Mouse (Mus musculus): ENCODE data around the gene Padi6. TPM values are rescaled to one million over a fixed set of nuclear protein-coding genes. Genes with fewer than 3 reads are reported as not detected.

The Padi6 gene
- polyA plus RNA-seq (2015; fragmentation: Nextera tagmentation; extraction: Ambion mirVana): 0.06 TPM in 1 of 2 replicates, not detected in the other

GRCm38 (mm10) chr4:140742543-140742942 is at the start of gene Padi6:
Gene Padi6 (minus strand): TSS chr4:140742643.
- Histone ChIP-seq H3K36me3 (ENCODE audit: control insufficient read depth, insufficient read depth, low read length) (no peaks in the 10 kb centered on the region), H3K9ac (ENCODE audit: low read depth, low read length) (no peak within 1 kb of the TSS), H3K27me3 (replicated peaks; ENCODE audit: control insufficient read depth, insufficient read depth, low read length) (peaks cover 4% of the 10 kb centered on the region; the same call in 1 of the 2 replicates), H3K4me2 (ENCODE audit: low read length) (no peak within 1 kb of the TSS), H3K27ac (ENCODE audit: low read depth, low read length) (no peak within 1 kb of the TSS), H3K4me1 (ENCODE audit: control insufficient read depth, insufficient read depth, low read depth, low read length) (no peaks in the 10 kb centered on the region), H3K9me3 (ENCODE audit: control insufficient read depth, low read length) (no peaks in the 10 kb centered on the region), H3K4me3 (ENCODE audit: low read length) (no peak within 1 kb of the TSS)
- no peak for ATAC-seq
- WGBS: 89% methylated on average over 2 of the region's 2 CpGs

DNA sequence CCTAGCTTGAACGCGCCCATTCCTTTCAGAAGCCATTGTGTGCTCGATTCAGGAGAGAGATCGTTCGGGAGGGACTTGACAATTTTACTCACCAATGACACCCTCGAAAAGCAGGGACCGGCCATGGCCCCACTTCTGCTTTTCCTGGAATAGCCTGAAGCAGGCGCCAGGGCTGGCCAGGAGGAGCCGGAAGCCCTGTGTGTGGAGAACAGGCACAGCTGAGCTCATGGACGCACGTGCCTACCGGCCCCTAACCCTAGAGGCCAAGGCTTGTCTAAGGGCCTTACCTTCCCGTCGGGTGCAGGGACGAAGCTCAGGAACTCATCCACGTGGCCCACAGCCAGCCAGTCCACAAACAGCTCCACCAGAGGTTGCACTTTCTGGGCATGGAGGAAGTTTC is 48.6 kb upstream of the Padi6 start:
- H3K4me2 ChIP-seq (ENCODE audit: low read length): no peak overlapping the region
- H3K36me3 ChIP-seq (ENCODE audit: control insufficient read depth, insufficient read depth, low read length): no peaks in the 10 kb centered on the region
- no peaks in the 10 kb centered on the region for H3K4me1 ChIP-seq (ENCODE audit: control insufficient read depth, insufficient read depth, low read depth, low read length)
- no peaks in the 10 kb centered on the region; the same call in 1 of the 2 replicates for H3K27me3 ChIP-seq (replicated peaks; ENCODE audit: control insufficient read depth, insufficient read depth, low read length)
- H3K4me3 ChIP-seq (ENCODE audit: low read length): no peak overlapping the region
- H3K9me3 ChIP-seq (ENCODE audit: control insufficient read depth, low read length): 0 out of 2 replicates have a peak, but pooled peaks cover 2% of the 10 kb centered on the region
- WGBS: 85% methylated on average over 16 of the region's 16 CpGs
- no peak overlapping the region for H3K9ac ChIP-seq (ENCODE audit: low read depth, low read length)
- no peak overlapping the region for H3K27ac ChIP-seq (ENCODE audit: low read depth, low read length)
- no peak for ATAC-seq

GRCm38 (mm10) chr4:140789983-140790382 is 47.5 kb upstream of the Padi6 start:
- no peaks in the 10 kb centered on the region for H3K4me1 ChIP-seq (ENCODE audit: control insufficient read depth, insufficient read depth, low read depth, low read length)
- H3K27ac ChIP-seq (ENCODE audit: low read depth, low read length): no peak overlapping the region
- H3K36me3 ChIP-seq (ENCODE audit: control insufficient read depth, insufficient read depth, low read length): no peaks in the 10 kb centered on the region
- 83% methylated on average over 3 of the region's 4 CpGs for WGBS
- ATAC-seq: no peak
- H3K27me3 ChIP-seq (replicated peaks; ENCODE audit: control insufficient read depth, insufficient read depth, low read length): no peaks in the 10 kb centered on the region; the same call in 1 of the 2 replicates
- 0 out of 2 replicates have a peak, but pooled peaks cover 2% of the 10 kb centered on the region for H3K9me3 ChIP-seq (ENCODE audit: control insufficient read depth, low read length)
- no peak overlapping the region for H3K4me2 ChIP-seq (ENCODE audit: low read length)
- H3K9ac ChIP-seq (ENCODE audit: low read depth, low read length): no peak overlapping the region
- H3K4me3 ChIP-seq (ENCODE audit: low read length): no peak overlapping the region

- 0 out of 2 replicates have a peak, but pooled peaks cover 2% of the 10 kb centered on the region for H3K9me3 ChIP-seq (ENCODE audit: control insufficient read depth, low read length)
- H3K4me1 ChIP-seq (ENCODE audit: control insufficient read depth, insufficient read depth, low read depth, low read length): no peaks in the 10 kb centered on the region
- H3K27me3 ChIP-seq (replicated peaks; ENCODE audit: control insufficient read depth, insufficient read depth, low read length): no peaks in the 10 kb centered on the region; the same call in 1 of the 2 replicates
- H3K36me3 ChIP-seq (ENCODE audit: control insufficient read depth, insufficient read depth, low read length): no peaks in the 10 kb centered on the region
- WGBS: 43% methylated on average over 6 of the region's 6 CpGs
- no peak overlapping the region for H3K4me3 ChIP-seq (ENCODE audit: low read length)
- H3K27ac ChIP-seq (ENCODE audit: low read depth, low read length): no peak overlapping the region
- H3K4me2 ChIP-seq (ENCODE audit: low read length): no peak overlapping the region
- no peak for ATAC-seq
- no peak overlapping the region for H3K9ac ChIP-seq (ENCODE audit: low read depth, low read length)
Observed at GRCm38 (mm10) chr4:140788983-140789382, 46.5 kb upstream of the Padi6 start.

- H3K36me3 ChIP-seq (ENCODE audit: control insufficient read depth, insufficient read depth, low read length): no peaks in the 10 kb centered on the region
- 0 out of 2 replicates have a peak, but pooled peaks cover 2% of the 10 kb centered on the region for H3K9me3 ChIP-seq (ENCODE audit: control insufficient read depth, low read length)
- no peak overlapping the region for H3K9ac ChIP-seq (ENCODE audit: low read depth, low read length)
- no peaks in the 10 kb centered on the region; the same call in 1 of the 2 replicates for H3K27me3 ChIP-seq (replicated peaks; ENCODE audit: control insufficient read depth, insufficient read depth, low read length)
- H3K4me2 ChIP-seq (ENCODE audit: low read length): no peak overlapping the region
- H3K4me3 ChIP-seq (ENCODE audit: low read length): no peak overlapping the region
- no peak overlapping the region for H3K27ac ChIP-seq (ENCODE audit: low read depth, low read length)
- no peak for ATAC-seq
- WGBS: 87% methylated on average over 6 of the region's 6 CpGs
- no peaks in the 10 kb centered on the region for H3K4me1 ChIP-seq (ENCODE audit: control insufficient read depth, insufficient read depth, low read depth, low read length)
Observed at GRCm38 (mm10) chr4:140788264-140788663, 45.8 kb upstream of the Padi6 start.

GRCm38 (mm10) chr4:140787414-140787813 is 45.0 kb upstream of the Padi6 start:
- Histone ChIP-seq H3K4me1 (ENCODE audit: control insufficient read depth, insufficient read depth, low read depth, low read length) (no peaks in the 10 kb centered on the region), H3K27ac (ENCODE audit: low read depth, low read length) (no peak overlapping the region), H3K9ac (ENCODE audit: low read depth, low read length) (no peak overlapping the region), H3K36me3 (ENCODE audit: control insufficient read depth, insufficient read depth, low read length) (no peaks in the 10 kb centered on the region), H3K4me2 (ENCODE audit: low read length) (no peak overlapping the region), H3K27me3 (replicated peaks; ENCODE audit: control insufficient read depth, insufficient read depth, low read length) (no peaks in the 10 kb centered on the region; the same call in 1 of the 2 replicates), H3K9me3 (ENCODE audit: control insufficient read depth, low read length) (0 out of 2 replicates have a peak, but pooled peaks cover 2% of the 10 kb centered on the region), H3K4me3 (ENCODE audit: low read length) (no peak overlapping the region)
- WGBS: 63% methylated on average over 4 of the region's 4 CpGs
- no peak for ATAC-seq

DNA sequence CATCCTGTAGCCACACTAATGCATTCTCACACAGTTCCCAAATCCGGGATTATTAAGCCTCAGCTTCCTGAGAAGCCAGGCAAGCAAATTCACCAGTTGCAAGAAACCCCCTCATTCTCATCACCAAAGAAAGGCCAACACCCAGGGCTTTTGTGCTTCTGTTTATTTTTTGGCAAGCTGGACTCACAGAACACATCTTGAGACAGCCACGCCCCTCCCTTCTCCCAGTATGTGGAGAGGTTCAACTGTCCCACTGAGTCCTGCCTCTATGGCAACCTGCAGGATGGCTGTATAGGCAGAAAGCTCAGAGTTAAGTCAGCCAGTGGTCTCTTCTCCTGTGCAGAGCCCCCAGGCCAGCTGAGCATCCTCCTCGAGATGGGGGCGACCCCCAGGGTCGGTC is 42.8 kb upstream of the Padi6 start:
- H3K4me2 ChIP-seq (ENCODE audit: low read length): no peak overlapping the region
- ATAC-seq: no peak
- WGBS: 86% methylated on average over 5 of the region's 5 CpGs
- no peak overlapping the region for H3K9ac ChIP-seq (ENCODE audit: low read depth, low read length)
- 0 out of 2 replicates have a peak, but pooled peaks cover 2% of the 10 kb centered on the region for H3K9me3 ChIP-seq (ENCODE audit: control insufficient read depth, low read length)
- H3K4me3 ChIP-seq (ENCODE audit: low read length): no peak overlapping the region
- H3K27me3 ChIP-seq (replicated peaks; ENCODE audit: control insufficient read depth, insufficient read depth, low read length): no peaks in the 10 kb centered on the region; the same call in 1 of the 2 replicates
- no peak overlapping the region for H3K27ac ChIP-seq (ENCODE audit: low read depth, low read length)
- H3K36me3 ChIP-seq (ENCODE audit: control insufficient read depth, insufficient read depth, low read length): no peaks in the 10 kb centered on the region
- no peaks in the 10 kb centered on the region for H3K4me1 ChIP-seq (ENCODE audit: control insufficient read depth, insufficient read depth, low read depth, low read length)

- Histone ChIP-seq H3K9ac (ENCODE audit: low read depth, low read length) (no peak overlapping the region), H3K9me3 (ENCODE audit: control insufficient read depth, low read length) (0 out of 2 replicates have a peak, but pooled peaks cover 2% of the 10 kb centered on the region), H3K27ac (ENCODE audit: low read depth, low read length) (no peak overlapping the region), H3K27me3 (replicated peaks; ENCODE audit: control insufficient read depth, insufficient read depth, low read length) (no peaks in the 10 kb centered on the region; the same call in 1 of the 2 replicates), H3K4me3 (ENCODE audit: low read length) (no peak overlapping the region), H3K4me1 (ENCODE audit: control insufficient read depth, insufficient read depth, low read depth, low read length) (no peaks in the 10 kb centered on the region), H3K36me3 (ENCODE audit: control insufficient read depth, insufficient read depth, low read length) (no peaks in the 10 kb centered on the region), H3K4me2 (ENCODE audit: low read length) (no peak overlapping the region)
- WGBS: 96% methylated on average over 8 of the region's 9 CpGs
- no peak for ATAC-seq
Observed at GRCm38 (mm10) chr4:140784292-140784945, 42.0 kb upstream of the Padi6 start.

GRCm38 (mm10) chr4:140782821-140783220 is 40.4 kb upstream of the Padi6 start:
- 92% methylated on average over 9 of the region's 9 CpGs for whole genome bisulfite sequencing
- no peak overlapping the region for H3K4me3 ChIP-seq (ENCODE audit: low read length)
- H3K36me3 ChIP-seq (ENCODE audit: control insufficient read depth, insufficient read depth, low read length): no peaks in the 10 kb centered on the region
- H3K4me1 ChIP-seq (ENCODE audit: control insufficient read depth, insufficient read depth, low read depth, low read length): no peaks in the 10 kb centered on the region
- H3K4me2 ChIP-seq (ENCODE audit: low read length): no peak overlapping the region
- no peak overlapping the region for H3K27ac ChIP-seq (ENCODE audit: low read depth, low read length)
- 0 out of 2 replicates have a peak, but pooled peaks cover 2% of the 10 kb centered on the region for H3K9me3 ChIP-seq (ENCODE audit: control insufficient read depth, low read length)
- no peak overlapping the region for H3K9ac ChIP-seq (ENCODE audit: low read depth, low read length)
- no peak for ATAC-seq
- no peaks in the 10 kb centered on the region for H3K27me3 ChIP-seq (replicated peaks; ENCODE audit: control insufficient read depth, insufficient read depth, low read length)
